Mouse (Mus musculus) erythroblast, embryonic 14.5 days (primary cell): Measurements from ENCODE around the gene Scaper. TPM values are rescaled to one million over a fixed set of nuclear protein-coding genes. Genes with fewer than 3 reads are reported as not detected.

Experiments
- H3K27me3 ChIP-seq: 2 replicates; pipeline ENCODE4 v1.6.1; 2012; ENCODE audit warnings: inconsistent platforms; ENCODE audit not compliant: control insufficient read depth
- H3K36me3 ChIP-seq: 2 replicates; pipeline ENCODE4 v1.6.1; 2012; ENCODE audit warnings: mild to moderate bottlenecking, inconsistent platforms; ENCODE audit not compliant: control insufficient read depth
- H3K4me1 ChIP-seq: 2 replicates; pipeline ENCODE4 v1.6.1; 2012; ENCODE audit warnings: inconsistent platforms; ENCODE audit not compliant: control insufficient read depth
- H3K4me3 ChIP-seq: replicated peaks from 2 replicates; pipeline ENCODE3; 2012; ENCODE audit warnings: moderate library complexity, mild to moderate bottlenecking, inconsistent platforms
- H3K9me3 ChIP-seq: 2 replicates; pipeline ENCODE4 v1.6.1; 2012; ENCODE audit warnings: low read length, inconsistent platforms, mixed read lengths; ENCODE audit not compliant: control insufficient read depth
- GATA1 ChIP-seq: IDR thresholded peaks from 2 replicates; pipeline ENCODE4 v1.6.1; 2012; ENCODE audit warnings: low read length, inconsistent platforms, mixed read lengths
- TAL1 ChIP-seq: IDR thresholded peaks from 3 replicates; pipeline ENCODE4 v1.6.1; 2012; ENCODE audit warnings: low read length, inconsistent platforms, mixed read lengths
- polyA plus RNA-seq: library from polyadenylated mRNA; stranded (reverse); fragments of >175 nt; gene quantifications from 2 replicates; pipeline ENCODE4 v1.2.3, GENCODE M21; 2012

The Scaper gene
- polyA plus RNA-seq, 1 experiment = 0.01 TPM

DNA sequence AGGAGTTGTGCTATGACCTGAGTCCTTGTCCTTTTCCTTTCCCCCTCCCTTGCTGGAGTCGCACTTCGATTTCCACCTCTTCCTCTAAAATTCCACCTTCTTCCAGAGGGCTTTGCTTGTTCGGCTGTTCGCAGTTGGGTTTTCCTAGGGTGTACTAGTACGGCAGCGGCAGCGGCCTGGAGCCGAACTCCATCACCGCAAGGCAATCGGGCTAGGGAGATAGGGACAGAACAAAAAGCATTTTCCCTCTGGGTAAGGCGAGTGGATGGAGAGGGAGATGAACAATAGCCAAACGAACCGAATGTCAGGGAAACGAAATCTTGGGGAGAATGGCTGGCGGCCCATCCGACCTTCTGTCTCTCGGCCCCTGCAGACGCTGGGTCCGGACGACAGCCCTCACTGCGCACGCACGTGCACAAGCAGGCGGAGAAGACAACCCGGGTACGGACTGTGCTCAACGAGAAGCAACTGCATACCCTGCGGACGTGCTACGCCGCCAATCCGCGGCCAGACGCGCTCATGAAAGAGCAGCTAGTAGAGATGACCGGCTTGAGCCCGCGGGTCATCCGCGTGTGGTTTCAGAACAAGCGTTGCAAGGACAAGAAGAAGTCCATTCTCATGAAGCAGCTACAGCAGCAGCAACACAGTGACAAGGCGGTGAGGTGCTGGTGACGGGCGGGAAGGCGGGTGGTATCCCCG, 394.1 kb downstream of the Scaper start:
- H3K27me3 ChIP-seq = peaks cover 100% of the 10 kb centered on the region
- no peak for TF ChIP-seq TAL1
- no peak for TF ChIP-seq GATA1
- no peaks in the 10 kb centered on the region for H3K36me3 ChIP-seq
- peaks cover 17% of the 10 kb centered on the region for H3K4me1 ChIP-seq
- H3K4me3 ChIP-seq = no peak overlapping the region
- peaks cover 43% of the 10 kb centered on the region for H3K9me3 ChIP-seq

GRCm38 (mm10) chr9:55543336-55543702, 394.6 kb downstream of the Scaper start:
- TF ChIP-seq GATA1 (no peak), TAL1 (no peak)
- H3K4me3 ChIP-seq = no peak overlapping the region

DNA sequence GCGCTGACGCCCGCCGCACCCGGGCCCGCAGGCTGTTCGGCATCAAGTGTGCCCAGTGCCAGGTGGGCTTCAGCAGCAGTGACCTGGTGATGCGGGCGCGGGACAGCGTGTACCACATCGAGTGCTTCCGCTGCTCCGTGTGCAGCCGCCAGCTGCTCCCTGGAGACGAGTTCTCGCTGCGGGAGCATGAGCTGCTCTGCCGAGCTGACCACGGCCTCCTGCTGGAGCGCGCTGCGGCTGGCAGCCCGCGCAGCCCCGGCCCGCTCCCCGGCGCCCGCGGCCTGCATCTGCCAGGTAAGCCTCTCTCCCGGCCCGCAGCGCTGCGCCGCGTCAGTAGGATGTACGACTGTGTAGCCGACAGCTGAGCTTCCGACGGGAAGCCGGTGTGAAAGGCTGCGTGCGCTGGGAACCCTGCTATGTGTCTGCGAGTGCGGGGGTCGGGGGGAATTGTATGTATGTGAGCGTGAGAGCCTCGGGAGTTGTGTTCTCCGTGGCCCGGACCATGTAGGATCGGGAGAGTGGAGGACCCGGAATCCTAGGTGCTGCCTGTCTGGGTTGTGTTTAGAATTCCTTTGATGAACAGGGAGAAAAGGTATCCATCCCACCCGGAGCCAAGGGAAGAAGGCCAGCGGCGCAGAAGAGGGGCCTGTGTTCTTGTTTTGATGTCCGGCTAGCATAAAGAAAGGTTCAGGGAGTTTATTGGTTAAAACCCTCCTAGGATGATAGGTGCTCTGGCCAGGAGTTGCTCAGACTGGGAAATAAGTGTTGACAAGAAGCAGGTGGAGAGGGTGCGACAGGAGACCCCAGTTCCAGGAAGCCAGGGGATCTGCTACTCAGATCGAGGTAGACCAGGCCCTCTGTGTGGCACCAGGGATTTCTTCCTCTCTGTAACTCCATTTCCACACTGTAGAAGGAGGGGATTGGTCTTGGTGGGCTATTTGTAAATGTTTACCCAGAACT, 395.3 kb downstream of the Scaper start:
- H3K9me3 ChIP-seq = peaks cover 43% of the 10 kb centered on the region

More at GRCm38 (mm10) chr9:55543336-55543702, 394.6 kb downstream of the Scaper start:
- no peaks in the 10 kb centered on the region for H3K36me3 ChIP-seq
- H3K9me3 ChIP-seq = peaks cover 43% of the 10 kb centered on the region
- peaks cover 100% of the 10 kb centered on the region for H3K27me3 ChIP-seq
- H3K4me1 ChIP-seq = peaks cover 17% of the 10 kb centered on the region

DNA sequence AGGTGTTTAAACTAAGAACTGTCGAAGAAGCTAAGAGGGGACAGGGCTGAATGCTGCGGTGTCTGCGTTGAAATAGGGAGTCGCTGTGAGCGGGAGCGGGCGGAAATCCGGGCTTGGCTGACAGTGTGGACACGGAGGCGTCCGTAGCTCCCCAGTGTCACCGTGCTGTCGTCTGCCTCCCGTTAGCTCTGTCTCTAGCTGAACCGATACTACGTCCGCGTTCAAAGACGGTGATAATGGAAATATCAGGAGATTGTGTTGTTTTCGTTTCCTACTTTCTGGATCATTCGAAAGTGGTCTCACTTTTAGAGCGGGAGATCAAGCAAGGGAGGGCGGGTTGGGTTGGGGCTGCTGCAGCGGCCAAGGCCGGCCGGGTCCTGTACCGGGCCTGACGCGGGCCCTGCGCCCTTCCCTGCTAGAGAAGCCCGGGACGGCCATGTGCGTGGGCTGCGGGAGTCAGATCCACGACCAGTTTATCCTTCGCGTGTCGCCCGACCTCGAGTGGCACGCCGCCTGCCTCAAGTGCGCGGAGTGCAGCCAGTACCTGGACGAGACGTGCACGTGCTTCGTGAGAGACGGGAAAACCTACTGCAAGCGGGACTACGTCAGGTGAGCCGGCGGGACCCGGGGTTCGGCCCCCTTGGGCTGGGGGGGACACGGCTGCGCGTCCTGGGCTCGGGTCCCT, 396.1 kb downstream of the Scaper start:
- Histone ChIP-seq H3K36me3 (no peaks in the 10 kb centered on the region), H3K27me3 (peaks cover 100% of the 10 kb centered on the region), H3K4me3 (no peak overlapping the region), H3K4me1 (peaks cover 17% of the 10 kb centered on the region), H3K9me3 (peaks cover 43% of the 10 kb centered on the region)
- TF ChIP-seq GATA1 (no peak), TAL1 (no peak)

More for the DNA sequence above, 395.3 kb downstream of the Scaper start:
- Histone ChIP-seq H3K27me3 (peaks cover 100% of the 10 kb centered on the region), H3K36me3 (no peaks in the 10 kb centered on the region), H3K4me1 (peaks cover 17% of the 10 kb centered on the region), H3K4me3 (no peak overlapping the region)
- TF ChIP-seq TAL1 = no peak
- TF ChIP-seq GATA1 = no peak

DNA sequence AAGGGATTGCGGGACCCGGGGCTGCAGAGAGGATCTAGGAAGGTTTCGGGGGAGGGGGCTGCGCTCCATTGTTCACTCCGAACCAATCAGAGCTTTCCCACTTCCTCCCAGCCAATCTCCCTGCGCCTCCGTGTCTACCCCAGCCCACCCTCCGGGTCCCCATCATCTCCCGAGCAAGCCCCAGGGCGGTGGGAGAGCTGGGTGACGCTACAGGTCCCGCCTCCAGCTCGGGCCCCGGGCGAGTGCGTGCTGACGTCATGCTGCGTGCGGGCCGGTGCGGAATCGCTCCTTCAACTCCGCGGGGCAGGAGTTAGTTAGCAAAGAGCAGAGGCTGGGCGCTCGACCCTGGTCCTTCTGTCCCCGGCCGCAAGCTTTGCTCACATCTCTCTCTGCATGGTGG, 397.0 kb downstream of the Scaper start:
- no peaks in the 10 kb centered on the region for H3K36me3 ChIP-seq
- H3K27me3 ChIP-seq = peaks cover 99% of the 10 kb centered on the region
- TF ChIP-seq GATA1 (no peak), TAL1 (no peak)
- H3K9me3 ChIP-seq = peaks cover 35% of the 10 kb centered on the region
- peaks cover 10% of the 10 kb centered on the region for H3K4me1 ChIP-seq
- peak overlapping the region; percentile 24 for H3K4me3 ChIP-seq

DNA sequence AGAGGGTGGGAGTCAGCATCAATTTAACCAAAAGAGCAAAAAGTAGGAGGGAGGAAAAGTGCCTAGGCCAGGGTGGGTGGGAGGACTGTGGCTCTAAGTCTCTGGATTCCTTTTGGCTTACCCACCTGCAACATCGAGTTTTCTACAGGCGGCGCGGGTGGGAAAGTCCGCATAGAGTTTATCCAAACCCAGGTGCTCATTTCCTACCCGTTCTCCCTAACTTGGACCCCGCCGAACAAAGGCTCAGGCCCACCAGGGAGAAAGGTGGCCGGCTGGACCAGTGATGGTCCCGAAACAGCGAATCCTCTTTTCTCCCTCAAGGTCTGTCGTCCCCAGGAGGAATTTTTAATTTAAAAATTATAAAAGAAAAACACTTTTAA, 397.5 kb downstream of the Scaper start:
- Histone ChIP-seq H3K4me1 (peaks cover 8% of the 10 kb centered on the region), H3K36me3 (no peaks in the 10 kb centered on the region), H3K9me3 (peaks cover 30% of the 10 kb centered on the region), H3K4me3 (no peak overlapping the region), H3K27me3 (peaks cover 96% of the 10 kb centered on the region)
- TF ChIP-seq TAL1 (no peak), GATA1 (no peak)

GRCm38 (mm10) chr9:55539661-55540390, 398.1 kb downstream of the Scaper start:
- H3K27me3 ChIP-seq = peaks cover 90% of the 10 kb centered on the region
- no peaks in the 10 kb centered on the region for H3K36me3 ChIP-seq
- no peak overlapping the region for H3K4me3 ChIP-seq
- TF ChIP-seq GATA1 (no peak), TAL1 (no peak)
- H3K9me3 ChIP-seq = peaks cover 24% of the 10 kb centered on the region; the same call in 1 of the 2 replicates
- peaks cover 8% of the 10 kb centered on the region for H3K4me1 ChIP-seq

GRCm38 (mm10) chr9:55539006-55539405, 398.9 kb downstream of the Scaper start:
- Histone ChIP-seq H3K4me1 (peaks cover 7% of the 10 kb centered on the region), H3K36me3 (no peaks in the 10 kb centered on the region), H3K9me3 (peaks cover 20% of the 10 kb centered on the region; the same call in 1 of the 2 replicates), H3K4me3 (no peak overlapping the region), H3K27me3 (peaks cover 82% of the 10 kb centered on the region)
- TF ChIP-seq TAL1 (no peak), GATA1 (no peak)

GRCm38 (mm10) chr9:55538377-55538776, 399.5 kb downstream of the Scaper start, which contains the start of gene Isl2:
Gene Isl2, plus strand, starts transcription at chr9:55538672.
- TF ChIP-seq GATA1 = no peak
- no peak for TF ChIP-seq TAL1
- Histone ChIP-seq H3K4me1 (peaks cover 7% of the 10 kb centered on the region), H3K4me3 (no peak within 1 kb of the TSS), H3K9me3 (peaks cover 15% of the 10 kb centered on the region; the same call in 1 of the 2 replicates), H3K27me3 (peaks cover 76% of the 10 kb centered on the region), H3K36me3 (no peaks in the 10 kb centered on the region)
